Mouse (Mus musculus) spleen, adult 2 months (tissue): ENCODE data around the gene Abcc1. TPM values are rescaled to one million over a fixed set of nuclear protein-coding genes. Genes with fewer than 3 reads are reported as not detected.

ENCODE experiments used
- DNase-seq, 2 experiments: peaks; one replicate each; pipeline versions ENCODE4 v3.0.0 to v3.0.0-alpha.2; 2012 to 2021; ENCODE audit warnings: low spot score in 2 of 2, low read depth in 1 of 2
- H3K27ac ChIP-seq: fragments of 200-500 bp; 2 replicates; pipeline ENCODE4 v1.5.1; 2012; ENCODE audit warnings: low read length, inconsistent platforms; ENCODE audit not compliant: insufficient read depth
- H3K27me3 ChIP-seq: fragments of 200-500 bp; 2 replicates; pipeline ENCODE4 v1.6.1; 2012; ENCODE audit warnings: mild to moderate bottlenecking, moderate library complexity, low read length, inconsistent platforms; ENCODE audit not compliant: control insufficient read depth, insufficient read depth
- H3K36me3 ChIP-seq: fragments of 200-500 bp; 2 replicates; pipeline ENCODE4 v1.6.1; 2012; ENCODE audit warnings: mild to moderate bottlenecking, low read length, inconsistent platforms; ENCODE audit not compliant: control insufficient read depth, insufficient read depth
- H3K4me1 ChIP-seq: fragments of 200-500 bp; 2 replicates; pipeline ENCODE4 v1.6.1; 2011; ENCODE audit warnings: inconsistent platforms; ENCODE audit not compliant: control insufficient read depth, insufficient read depth, insufficient read length
- H3K4me3 ChIP-seq: fragments of 200-500 bp; 2 replicates; pipeline ENCODE4 v1.5.1; 2011; ENCODE audit warnings: mild to moderate bottlenecking, inconsistent platforms; ENCODE audit not compliant: insufficient read depth, insufficient read length; ENCODE audit errors: extremely low read depth
- CTCF ChIP-seq: fragments of 200-500 bp; IDR thresholded peaks from 2 replicates; pipeline ENCODE4 v1.5.1; 2011; ENCODE audit warnings: mild to moderate bottlenecking, inconsistent platforms; ENCODE audit not compliant: insufficient read depth, insufficient read length, insufficient replicate concordance; ENCODE audit errors: extremely low read depth
- POLR2A ChIP-seq: fragments of 200-500 bp; IDR thresholded peaks from 2 replicates; pipeline ENCODE4 v1.6.1; 2011; ENCODE audit warnings: low read depth, low read length, inconsistent platforms
- WGBS: fragments of 180-500 bp; shearing (Covaris S2); methylation state at CpG from one replicate; pipeline ENCODE4 v1.1.7; 2018; 5-methylcytosine and 5-hydroxymethylcytosine counted together
- polyA plus RNA-seq: library from polyadenylated mRNA; depleted of rRNA; stranded (reverse); fragments of >200 nt; gene quantifications from 2 replicates; pipeline ENCODE4 v1.2.3, GENCODE M21; 2012; rRNA removed

Abcc1 gene
- polyA plus RNA-seq, 1 experiment = 35.6 TPM

- Histone ChIP-seq H3K36me3 (no peaks in the 10 kb centered on the region), H3K4me1 (no peaks in the 10 kb centered on the region), H3K27me3 (no peaks in the 10 kb centered on the region), H3K27ac (no peak overlapping the region), H3K4me3 (no peak overlapping the region)
- DNase-seq = no peak
- 81% methylated on average over 1 of the region's 1 CpGs for WGBS
- TF ChIP-seq CTCF = no peak
These were observed 121.9 kb downstream of the Abcc1 start for GRCm38 (mm10) chr16:14483221-14483620.

GRCm38 (mm10) chr16:14493491-14494114 is 132.2 kb downstream of the Abcc1 start:
- Histone ChIP-seq H3K36me3 (no peaks in the 10 kb centered on the region), H3K4me3 (no peak overlapping the region), H3K4me1 (no peaks in the 10 kb centered on the region), H3K27ac (no peak overlapping the region), H3K27me3 (no peaks in the 10 kb centered on the region)
- no peak for TF ChIP-seq POLR2A
- no peak for TF ChIP-seq CTCF
- no peak for DNase-seq
- 79% methylated on average over 2 of the region's 2 CpGs for WGBS

GRCm38 (mm10) chr16:14501649-14502360 is 140.4 kb downstream of the Abcc1 start:
- no peaks in the 10 kb centered on the region for H3K36me3 ChIP-seq
- TF ChIP-seq CTCF (no peak), POLR2A (no peak)
- no peak overlapping the region for H3K4me3 ChIP-seq
- no peaks in the 10 kb centered on the region for H3K4me1 ChIP-seq
- 80% methylated on average over 8 of the region's 8 CpGs for WGBS
- no peaks in the 10 kb centered on the region for H3K27me3 ChIP-seq
- no peak overlapping the region for H3K27ac ChIP-seq
- DNase-seq = no peak

- Histone ChIP-seq H3K27ac (no peak overlapping the region), H3K4me3 (no peak overlapping the region), H3K36me3 (no peaks in the 10 kb centered on the region), H3K27me3 (no peaks in the 10 kb centered on the region), H3K4me1 (no peaks in the 10 kb centered on the region)
- DNase-seq = no peak
- 55% methylated on average over 2 of the region's 2 CpGs for WGBS
- TF ChIP-seq CTCF (no peak), POLR2A (no peak)
These were observed 145.1 kb downstream of the Abcc1 start for GRCm38 (mm10) chr16:14506461-14506860.

Other genes starting within 250 kb of the Abcc1 start
- gene Nde1, start 198.3 kb upstream of the Abcc1 start, polyA plus RNA-seq = 35.4 and 42.8 TPM in 2 replicates
- 10.4 and 11.5 TPM in 2 replicates for gene Marf1, start 198.2 kb upstream of the Abcc1 start, polyA plus RNA-seq
- gene Myh11, start 70.2 kb upstream of the Abcc1 start, polyA plus RNA-seq = 5.7 and 6.1 TPM in 2 replicates
- gene Fopnl, start 44.2 kb upstream of the Abcc1 start, polyA plus RNA-seq = 17.1 and 20.3 TPM in 2 replicates
- gene A630010A05Rik, start 200.8 kb downstream of the Abcc1 start, polyA plus RNA-seq = not detected in 2 replicates